Mouse (Mus musculus): ENCODE measurements around the gene Rad21l.

The Rad21l gene

DNA sequence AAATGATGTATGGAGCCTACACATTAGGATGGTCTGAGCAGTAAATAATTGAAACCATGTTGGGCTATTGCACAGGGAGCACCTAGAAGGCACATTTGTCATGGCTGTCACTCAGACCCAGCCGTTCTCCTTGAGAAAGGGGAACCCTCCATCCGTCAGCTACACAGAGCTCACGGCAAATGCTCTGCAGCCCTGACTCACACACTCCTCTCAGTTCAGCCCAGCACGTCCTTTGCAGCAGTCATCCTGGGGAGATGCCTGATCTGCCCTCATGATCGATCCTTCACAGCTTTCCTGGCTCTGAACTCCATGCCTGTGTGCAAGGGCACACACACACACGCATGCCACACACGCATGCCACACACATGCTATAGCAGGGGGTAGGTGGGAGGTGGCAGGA, 39.0 kb downstream of the Rad21l start:
- peak; percentile 39 to 42 for DNase-seq (ENCODE audit: low spot score in 2 of 2)

DNA sequence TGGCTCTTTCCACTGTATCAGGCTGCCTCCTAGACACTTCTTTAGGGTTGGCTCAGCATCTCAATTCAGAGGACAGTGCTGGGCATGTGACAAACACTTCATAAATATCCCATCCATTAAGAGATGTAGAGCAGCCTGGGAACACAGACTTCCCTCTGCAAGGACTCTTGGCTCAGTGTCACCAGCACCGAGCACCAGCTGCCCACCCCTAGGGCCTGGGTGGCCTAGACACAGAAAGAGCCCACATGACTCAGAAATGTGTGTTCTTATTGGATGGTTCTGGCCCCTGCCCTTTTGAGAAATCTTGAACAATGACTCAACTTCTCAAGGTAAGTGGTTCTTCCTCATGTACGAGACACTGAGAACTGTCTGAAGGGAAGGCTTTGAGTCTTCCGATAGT, 40.3 kb downstream of the Rad21l start:
- DNase-seq (ENCODE audit: low spot score in 2 of 2) = peak; percentile 2 to 12

DNA sequence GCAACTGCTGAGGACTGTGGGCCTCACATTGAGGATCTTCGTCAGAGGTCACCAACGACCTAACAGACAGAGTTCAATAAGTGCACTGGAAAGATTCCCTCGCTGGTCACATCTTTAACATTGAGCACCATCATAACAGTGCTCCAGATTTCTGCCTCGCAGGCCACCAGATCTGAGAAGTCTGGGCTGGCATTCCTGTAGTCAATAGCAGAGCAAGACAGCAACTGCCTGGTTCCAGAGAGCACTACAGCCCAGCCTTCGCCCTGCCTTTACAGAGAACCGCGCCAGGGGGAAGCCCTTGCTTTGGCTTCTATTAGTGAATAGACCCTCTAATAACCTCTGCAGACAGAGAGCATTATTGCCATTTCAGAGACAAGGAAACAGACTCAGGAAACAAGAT, 42.0 kb downstream of the Rad21l start:
- peak; percentile 2 for DNase-seq (ENCODE audit: low spot score in 2 of 2)

DNA sequence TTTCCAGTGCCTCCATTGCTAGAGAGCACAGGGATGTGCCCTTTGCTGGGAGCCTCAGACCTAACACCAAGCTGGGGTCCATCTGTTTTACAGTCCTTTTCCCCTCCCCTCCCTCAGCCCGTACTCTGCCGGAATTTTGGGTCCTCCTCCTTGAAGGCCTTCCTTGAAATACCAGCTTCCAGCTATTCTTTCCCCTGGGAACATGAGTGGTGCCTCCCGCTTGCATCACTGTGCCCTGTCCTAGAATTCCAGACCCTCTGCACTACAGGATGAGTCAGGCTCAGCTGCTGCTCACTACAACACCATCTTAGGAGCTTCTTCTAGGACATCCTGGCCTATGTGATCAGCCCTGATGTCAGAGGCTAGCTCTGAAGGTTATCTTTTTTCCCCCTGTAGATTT, 44.6 kb downstream of the Rad21l start:
- DNase-seq (ENCODE audit: low spot score in 2 of 2) = peak; percentile 2

DNA sequence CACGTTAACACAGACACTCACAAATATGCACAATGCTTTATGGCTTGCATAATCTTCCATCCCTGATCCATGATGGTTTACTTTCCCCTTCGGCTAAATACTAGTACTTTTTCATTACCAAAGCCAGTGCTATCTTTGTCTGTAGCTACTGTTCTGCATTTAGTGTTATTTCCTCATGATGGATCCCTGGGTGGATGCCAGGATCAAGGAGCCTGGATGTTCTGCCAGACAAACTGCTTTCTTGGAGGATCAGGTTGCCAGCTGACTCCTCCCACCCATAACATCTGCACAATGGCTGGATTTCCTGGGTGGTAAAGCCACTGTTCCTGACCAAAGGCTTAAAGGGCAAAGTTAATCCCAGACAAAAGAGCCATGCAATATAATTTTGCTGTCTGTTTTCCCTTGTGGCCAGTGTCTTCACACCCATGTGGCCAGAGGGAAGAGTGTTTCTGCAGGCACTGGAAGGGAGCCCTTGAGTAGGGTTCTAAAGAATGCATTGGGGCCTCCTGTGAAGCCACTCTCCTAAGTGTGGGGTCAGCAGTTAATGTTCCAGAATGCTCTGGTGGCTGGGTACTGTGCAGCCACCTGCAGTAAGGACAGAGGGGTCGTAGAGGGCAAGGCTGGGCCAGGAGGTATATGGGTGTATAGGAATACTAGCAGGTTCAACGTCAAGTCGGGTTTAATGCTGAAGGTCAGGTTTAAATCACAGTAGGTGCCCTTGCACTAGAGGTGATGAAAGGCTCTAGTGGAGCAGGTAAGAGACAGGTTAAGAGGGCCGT, 51.6 kb downstream of the Rad21l start:
- DNase-seq (ENCODE audit: low spot score in 2 of 2) = no peak

DNA sequence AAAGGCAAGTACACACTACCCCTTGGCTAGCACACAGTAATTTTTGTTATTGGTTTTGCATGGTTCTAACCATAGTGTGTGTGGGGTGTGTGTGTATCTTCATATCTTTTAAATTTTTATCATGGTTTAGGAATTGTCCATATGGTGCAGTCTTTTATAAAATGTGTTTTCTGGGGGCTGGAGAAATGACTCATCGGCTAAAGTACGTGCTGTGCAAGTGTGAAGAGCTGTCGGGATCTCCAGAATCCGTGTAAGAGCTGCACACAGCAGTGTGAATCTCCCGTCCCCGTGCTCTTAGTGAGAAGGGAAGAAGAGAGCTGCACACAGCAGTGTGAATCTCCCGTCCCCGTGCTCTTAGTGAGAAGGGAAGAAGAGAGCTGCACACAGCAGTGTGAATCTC, 52.6 kb downstream of the Rad21l start:
- DNase-seq (ENCODE audit: low spot score in 2 of 2) = peak; percentile 67 to 68

DNA sequence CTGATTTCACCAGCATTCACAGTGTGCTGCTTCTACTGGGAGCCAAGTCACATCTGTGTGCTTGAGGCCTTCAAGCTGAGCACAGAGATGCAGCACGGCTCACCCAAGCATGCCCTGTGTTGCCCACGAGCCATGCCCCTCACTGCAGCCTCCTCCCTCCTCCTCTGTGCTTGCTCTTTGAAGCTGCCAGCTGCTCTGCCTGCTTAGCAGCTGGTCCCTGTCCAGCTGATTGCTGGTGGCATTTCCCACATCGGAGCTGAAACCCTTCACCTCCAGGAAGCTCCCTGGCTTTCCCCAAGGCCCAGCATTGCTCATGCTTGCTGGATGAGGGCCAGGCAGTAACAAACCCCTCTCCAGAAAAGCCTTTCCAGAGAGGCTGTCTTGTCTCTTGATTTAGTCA, 58.4 kb downstream of the Rad21l start:
- DNase-seq (ENCODE audit: low spot score in 2 of 2) = no peak

DNA sequence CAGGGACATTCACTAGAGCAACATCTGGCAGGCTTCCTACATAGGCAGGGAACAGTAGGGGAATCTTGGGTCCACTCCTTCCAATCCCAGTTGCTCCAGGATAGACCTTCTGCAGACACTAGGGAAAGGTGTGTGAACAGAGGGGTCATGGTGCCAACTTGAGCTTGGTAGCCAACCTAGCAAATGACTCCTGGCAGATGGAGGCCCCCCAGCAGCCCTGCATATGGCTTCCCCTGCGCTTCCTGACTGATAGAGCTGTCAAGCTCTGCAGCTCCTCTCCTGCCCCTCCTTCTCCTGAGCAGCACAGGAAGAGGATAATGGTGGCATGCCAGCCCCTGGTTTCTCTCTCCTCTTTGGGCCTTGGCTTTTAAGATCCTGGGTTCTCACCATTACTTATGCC, 59.9 kb downstream of the Rad21l start:
- DNase-seq (ENCODE audit: low spot score in 2 of 2) = no peak

DNA sequence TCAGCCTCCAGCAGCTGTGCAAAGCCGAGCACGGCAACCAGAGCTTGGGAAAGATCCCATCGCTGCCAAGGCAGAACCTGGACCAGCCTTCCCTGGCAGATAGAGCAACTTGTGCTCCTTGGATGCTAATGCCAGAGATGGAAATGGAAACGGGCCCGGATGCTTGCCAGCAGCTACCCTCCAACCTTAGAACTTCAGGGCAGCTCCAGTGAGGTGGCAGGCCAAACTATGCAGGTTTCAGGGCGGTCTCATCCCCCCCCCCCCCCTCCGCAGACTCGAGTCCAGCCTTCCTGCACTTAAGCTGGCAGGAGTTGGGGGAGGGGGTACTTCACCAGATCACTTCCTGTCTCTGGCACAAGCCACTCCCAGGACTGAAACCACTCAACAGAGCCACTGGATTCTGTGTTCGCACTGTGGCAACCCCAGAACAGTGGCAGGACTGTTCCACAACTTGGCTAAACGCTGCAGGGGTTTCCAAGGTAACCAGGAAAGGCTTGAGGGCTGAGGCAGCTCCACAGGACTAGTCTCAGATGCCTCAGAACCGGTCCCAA, 62.8 kb downstream of the Rad21l start:
- peak; percentile 70 to 81 for DNase-seq (ENCODE audit: low spot score in 2 of 2)

DNA sequence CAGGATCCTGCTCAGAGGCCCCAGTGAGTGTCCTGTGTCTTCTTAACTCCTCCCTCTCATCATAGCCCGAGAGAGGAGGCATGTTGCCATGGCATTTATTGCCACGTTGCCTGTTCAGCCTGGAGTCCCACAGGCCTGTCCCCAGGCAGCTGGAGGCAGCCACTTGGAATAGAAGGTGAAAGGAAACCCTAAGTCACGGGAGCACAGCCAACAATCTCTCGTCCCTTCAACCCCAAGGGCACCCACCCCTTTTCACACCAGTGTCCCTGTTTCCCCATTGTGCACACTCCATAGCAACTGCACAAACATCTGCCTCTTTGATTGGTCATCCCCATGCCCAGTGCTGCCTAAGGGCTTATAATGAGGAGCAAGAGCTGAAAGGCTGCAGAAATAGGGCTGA, 64.7 kb downstream of the Rad21l start:
- no peak for DNase-seq (ENCODE audit: low spot score in 2 of 2)

DNA sequence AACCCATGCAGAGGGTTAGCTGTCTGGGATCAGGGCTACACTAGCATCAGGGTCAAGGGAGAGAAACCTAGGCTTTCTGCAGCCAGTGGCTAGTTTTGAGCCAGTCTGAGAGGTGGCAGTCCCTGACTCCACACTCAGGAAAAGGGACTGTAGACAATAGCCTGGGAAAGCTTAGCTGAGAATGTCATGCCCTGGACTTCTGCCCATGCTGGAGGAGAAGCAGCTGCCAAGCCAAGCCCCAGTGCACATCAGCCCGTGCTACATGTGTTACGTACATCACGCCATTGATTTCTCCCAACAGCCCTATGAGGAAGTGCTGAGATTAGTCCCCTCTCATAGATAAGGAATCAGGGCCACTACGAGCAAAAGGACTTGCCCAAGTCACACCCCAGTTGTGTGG, 66.2 kb downstream of the Rad21l start:
- no peak for DNase-seq (ENCODE audit: low spot score in 2 of 2)

DNA sequence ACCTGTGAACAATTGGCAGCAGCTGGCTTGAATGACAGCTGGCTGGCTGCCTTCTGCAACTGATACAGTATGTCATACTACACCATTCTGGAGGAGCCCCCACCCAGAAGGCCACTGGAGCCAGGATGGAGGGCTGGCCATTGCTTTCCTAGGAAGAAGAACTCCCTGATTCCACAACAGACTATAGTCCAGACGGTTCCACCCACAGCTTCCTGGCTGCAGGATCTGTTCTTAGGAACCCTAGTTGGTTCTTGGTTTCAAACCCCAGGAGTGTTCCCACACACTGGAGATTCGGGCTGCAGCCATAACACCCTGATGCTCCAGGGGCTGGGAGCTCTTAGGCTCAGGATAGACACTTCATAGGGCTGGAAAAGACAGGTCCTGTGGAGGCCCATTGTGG, 70.3 kb downstream of the Rad21l start:
- peak; percentile 67 to 71 for DNase-seq (ENCODE audit: low spot score in 2 of 2)
